In genomic region chrX:56474035-56474434, GRCm38 (mm10) we compare ENCODE assay signal across 26 mouse cellular contexts. TPM values are rescaled to one million over a fixed set of nuclear protein-coding genes. Genes with fewer than 3 reads are reported as not detected.
DNase-seq lines count a peak whose midpoint lies in the region; ATAC-seq and TF ChIP-seq lines count a peak whose summit lies in the region.
"Had no signal": no experiment of that assay in that cellular context is flagged by ENCODE, and none has a peak within 500 bp of the region (broad histone marks: within the 10 kb centered on the region; RNA-seq: fewer than 3 reads in every experiment).

No protein-coding gene starts in this region.

- peak; percentile 22 to 55 for DNase-seq in heart, adult 9 months (ENCODE audit: low spot score in 2 of 2)
- DNase-seq in heart, postnatal 10 days: no peak
- no peak for DNase-seq in lung, postnatal 4 days
- DNase-seq in heart, postnatal 0 days (ENCODE audit: low spot score): no peak
- no peak for DNase-seq in layer of hippocampus, adult 2 months (ENCODE audit: low spot score in 2 of 2)
- DNase-seq: adrenal gland, adult 8-10 months; cerebellum, adult 11 months; cerebellum, postnatal 14 days; kidney, adult 9 months; right cerebral cortex, postnatal 4 days had no signal

- no peak overlapping the region for H3K4me3 ChIP-seq in lung, embryonic 15.5 days
- no peak overlapping the region for H3K4me3 ChIP-seq in bone marrow macrophage, adult 2 months (ENCODE audit: insufficient read depth, low read length)
- H3K4me3 ChIP-seq in heart, postnatal 0 days (ENCODE audit: low read depth, low read length): no peak overlapping the region
- no peak overlapping the region for H3K4me3 ChIP-seq in layer of hippocampus, adult 2 months
- H3K4me3 ChIP-seq: embryonic facial prominence, embryonic 15.5 days; hindbrain, embryonic 13.5 days; limb, embryonic 12.5 days; liver, embryonic 12.5 days; midbrain, embryonic 12.5 days; neural tube, embryonic 12.5 days had no signal

- no peak for ATAC-seq in lung, embryonic 15.5 days (ENCODE audit: borderline replicate concordance, extremely low read depth, low FRiP score, low TSS enrichment)
- ATAC-seq in heart, postnatal 0 days (ENCODE audit: insufficient read depth, low read depth): peak; percentile 41; the same call in 1 of the 2 replicates
- ATAC-seq: forebrain, embryonic 16.5 days; inflammation-experienced regulatory T-cells, adult 6 months; liver, embryonic 12.5 days had no signal

- H3K27ac ChIP-seq in lung, embryonic 15.5 days: peak overlapping the region; percentile 47; the same call in 1 of the 2 replicates
- peak overlapping the region; percentile 52 for H3K27ac ChIP-seq in bone marrow macrophage, adult 2 months (ENCODE audit: insufficient read depth, low read depth, low read length)
- 0 out of 2 replicates have a peak overlapping the region, but pooled peaks have one; percentile 25 for H3K27ac ChIP-seq in heart, postnatal 0 days (ENCODE audit: low read depth)
- no peak overlapping the region for H3K27ac ChIP-seq in layer of hippocampus, adult 2 months
- H3K27ac ChIP-seq: embryonic facial prominence, embryonic 15.5 days; hindbrain, embryonic 13.5 days; limb, embryonic 12.5 days; liver, embryonic 12.5 days; midbrain, embryonic 12.5 days; neural tube, embryonic 12.5 days had no signal

- intact Hi-C loops in heart, postnatal 10 days (cut with DNase I): no loop called here

- 33% methylated on average over 8 of the region's 8 CpGs for WGBS in lung, embryonic 15.5 days
- WGBS in heart, postnatal 0 days: 37% methylated on average over 8 of the region's 8 CpGs

- H3K27me3 ChIP-seq in lung, embryonic 15.5 days: no peaks in the 10 kb centered on the region
- H3K27me3 ChIP-seq in heart, postnatal 0 days (ENCODE audit: control insufficient read depth, insufficient read depth, low read length): no peaks in the 10 kb centered on the region
- H3K27me3 ChIP-seq: embryonic facial prominence, embryonic 15.5 days; hindbrain, embryonic 13.5 days; limb, embryonic 12.5 days; liver, embryonic 12.5 days; midbrain, embryonic 12.5 days; neural tube, embryonic 12.5 days had no signal

- TF ChIP-seq CTCF in bone marrow macrophage, adult 2 months (IDR thresholded peaks at IDR 0.05; ENCODE audit: low read depth, low read length): no peak
- no peak for TF ChIP-seq CTCF in heart, postnatal 0 days (IDR thresholded peaks at IDR 0.05; ENCODE audit: low read depth)
- no peak for TF ChIP-seq CTCF in layer of hippocampus, adult 2 months (conservative IDR thresholded peaks at IDR 0.05)

- TF ChIP-seq POLR2A in bone marrow macrophage, adult 2 months (IDR thresholded peaks at IDR 0.05; ENCODE audit: borderline replicate concordance, low read depth, low read length): no peak

- H3K4me2 ChIP-seq in lung, embryonic 15.5 days: no peak overlapping the region
- H3K4me2 ChIP-seq in heart, postnatal 0 days (ENCODE audit: low read depth, low read length): no peak overlapping the region; the same call in 1 of the 2 replicates
- H3K4me2 ChIP-seq: embryonic facial prominence, embryonic 15.5 days; hindbrain, embryonic 13.5 days; limb, embryonic 12.5 days; liver, embryonic 12.5 days; midbrain, embryonic 12.5 days; neural tube, embryonic 12.5 days had no signal

- no peak for TF ChIP-seq EP300 in heart, postnatal 0 days (IDR thresholded peaks at IDR 0.05; ENCODE audit: low read depth)

- H3K9ac ChIP-seq in lung, embryonic 15.5 days: no peak overlapping the region
- H3K9ac ChIP-seq in heart, postnatal 0 days (replicated peaks; ENCODE audit: low read depth, low read length): no peak overlapping the region
- H3K9ac ChIP-seq: embryonic facial prominence, embryonic 15.5 days; hindbrain, embryonic 13.5 days; limb, embryonic 12.5 days; liver, embryonic 12.5 days; midbrain, embryonic 12.5 days; neural tube, embryonic 12.5 days had no signal

- no peaks in the 10 kb centered on the region for H3K4me1 ChIP-seq in lung, embryonic 15.5 days
- H3K4me1 ChIP-seq in bone marrow macrophage, adult 2 months (ENCODE audit: control insufficient read depth, insufficient read depth, low read length): peaks cover 23% of the 10 kb centered on the region
- H3K4me1 ChIP-seq in heart, postnatal 0 days (ENCODE audit: control insufficient read depth, insufficient read depth): 0 out of 2 replicates have a peak, but pooled peaks cover 8% of the 10 kb centered on the region
- H3K4me1 ChIP-seq: embryonic facial prominence, embryonic 15.5 days; hindbrain, embryonic 13.5 days; limb, embryonic 12.5 days; liver, embryonic 12.5 days; midbrain, embryonic 12.5 days; neural tube, embryonic 12.5 days had no signal

- H3K36me3 ChIP-seq in lung, embryonic 15.5 days: no peaks in the 10 kb centered on the region
- no peaks in the 10 kb centered on the region for H3K36me3 ChIP-seq in heart, postnatal 0 days (replicated peaks; ENCODE audit: control insufficient read depth, insufficient read depth, low read length)
- H3K36me3 ChIP-seq: embryonic facial prominence, embryonic 15.5 days; hindbrain, embryonic 13.5 days; limb, embryonic 12.5 days; midbrain, embryonic 12.5 days; neural tube, embryonic 12.5 days had no signal

- H3K9me3 ChIP-seq in lung, embryonic 15.5 days: no peaks in the 10 kb centered on the region
- H3K9me3 ChIP-seq in heart, postnatal 0 days (replicated peaks; ENCODE audit: control insufficient read depth, low read length): no peaks in the 10 kb centered on the region
- H3K9me3 ChIP-seq: embryonic facial prominence, embryonic 15.5 days; hindbrain, embryonic 13.5 days; limb, embryonic 12.5 days; liver, embryonic 12.5 days; midbrain, embryonic 12.5 days; neural tube, embryonic 12.5 days had no signal

RNA-seq across cellular contexts. Expression of gene Ints6l, which starts 19.4 kb away (rescaled TPM):
- total RNA-seq in heart, postnatal 10 days (2021): 10 to 100 TPM; 15.1 to 15.3 TPM
- 26.5 and 26.9 TPM in 2 replicates for polyA plus RNA-seq in lung, embryonic 15.5 days (2015; fragmentation: Nextera tagmentation; extraction: Ambion mirVana)
- 86.7 and 89.1 TPM in 2 replicates for polyA plus RNA-seq in bone marrow macrophage, adult 2 months (2012; ENCODE audit: insufficient read depth, insufficient read length, missing spikeins)
- 13.5 and 14.7 TPM in 2 replicates for total RNA-seq in heart, postnatal 0 days (2014; rRNA removed; ENCODE audit: low replicate concordance)
- 10.8 TPM in 2 replicates for polyA plus RNA-seq in heart, postnatal 0 days (2015; fragmentation: Nextera tagmentation; extraction: Ambion mirVana)
- 10 to 100 TPM; 38.3 to 40.7 TPM for total RNA-seq in layer of hippocampus, adult 2 months (2021)

RNA-seq across cellular contexts. Expression of gene Gm2174, which starts 26.3 kb away (rescaled TPM):
- total RNA-seq in heart, postnatal 10 days (2021): under 1 TPM in 1 of 2 experiments, not detected in 1; 0.93 TPM
- 1.3 and 3.1 TPM in 2 replicates for polyA plus RNA-seq in lung, embryonic 15.5 days (2015; fragmentation: Nextera tagmentation; extraction: Ambion mirVana)
- 5.3 and 6.1 TPM in 2 replicates for polyA plus RNA-seq in bone marrow macrophage, adult 2 months (2012; ENCODE audit: insufficient read depth, insufficient read length, missing spikeins)
- total RNA-seq in heart, postnatal 0 days (2014; rRNA removed; ENCODE audit: low replicate concordance): not detected in 2 replicates
- polyA plus RNA-seq in heart, postnatal 0 days (2015; fragmentation: Nextera tagmentation; extraction: Ambion mirVana): 1.5 and 1.6 TPM in 2 replicates
- total RNA-seq in layer of hippocampus, adult 2 months (2021): not detected
- total RNA-seq: heart, adult 18-20 months; layer of hippocampus, postnatal 14 days had no signal
- polyA plus RNA-seq: brain, embryonic 14.5 days; large intestine, adult 2 months; liver, embryonic 12.5 days; midbrain, embryonic 12.5 days had no signal

RNA-seq across cellular contexts. Expression of gene Gm10477, which starts 50.5 kb away (rescaled TPM):
- not detected for total RNA-seq in heart, postnatal 10 days (2021)
- polyA plus RNA-seq in lung, embryonic 15.5 days (2015; fragmentation: Nextera tagmentation; extraction: Ambion mirVana): not detected in 2 replicates
- polyA plus RNA-seq in bone marrow macrophage, adult 2 months (2012; ENCODE audit: insufficient read depth, insufficient read length, missing spikeins): not detected in 2 replicates
- not detected in 2 replicates for total RNA-seq in heart, postnatal 0 days (2014; rRNA removed; ENCODE audit: low replicate concordance)
- polyA plus RNA-seq in heart, postnatal 0 days (2015; fragmentation: Nextera tagmentation; extraction: Ambion mirVana): not detected in 2 replicates
- not detected for total RNA-seq in layer of hippocampus, adult 2 months (2021)
- total RNA-seq: adrenal gland, adult 8-10 months; gastrocnemius, adult 18-20 months; heart, adult 18-20 months; layer of hippocampus, postnatal 14 days had no signal
- polyA plus RNA-seq: brain, embryonic 14.5 days; embryonic facial prominence, embryonic 15.5 days; forebrain, embryonic 16.5 days; hindbrain, embryonic 13.5 days; inflammation-experienced regulatory T-cells, adult 6 months; large intestine, adult 2 months; limb, embryonic 12.5 days; liver, embryonic 12.5 days; midbrain, embryonic 12.5 days; neural tube, embryonic 12.5 days; stomach, embryonic 16.5 days had no signal

Comparison
In these comparisons a context has a peak if more than half of its experiments do, and no peak if none do; other contexts are left out.
1. DNase-seq: peak in heart, adult 9 months (2 of 2); none in heart, postnatal 10 days (0 of 2), lung, postnatal 4 days (0 of 2), heart, postnatal 0 days (single experiment) and layer of hippocampus, adult 2 months (0 of 2).